Mouse (Mus musculus) embryonic facial prominence, embryonic 14.5 days (tissue): ENCODE data around the gene Hspb7. TPM values are rescaled to one million over a fixed set of nuclear protein-coding genes. Genes with fewer than 3 reads are reported as not detected.
A peak's percentile ranks its signal among the peaks of the same experiment; 100 is the strongest.

Experiments
- ATAC-seq: fragments of 200-750 bp; cut with Nextera tagmentation; 2 replicates; pipeline ENCODE4 v1.8.0; 2017; ENCODE audit warnings: low read depth, moderate number of reproducible peaks, moderate TSS enrichment
- DNase-seq: peaks from one replicate; pipeline ENCODE4 v3.0.0-alpha.2; 2015; ENCODE audit warnings: low spot score
- H3K27ac ChIP-seq: fragments of 300-500 bp; sonication (generic); replicated peaks from 2 replicates; pipeline ENCODE4 v1.5.1; 2014; ENCODE audit warnings: low read depth, mild to moderate bottlenecking, low read length, moderate library complexity
- H3K27me3 ChIP-seq: fragments of 300-500 bp; sonication (generic); replicated peaks from 2 replicates; pipeline ENCODE4 v1.6.1; 2014; ENCODE audit warnings: low read length; ENCODE audit not compliant: control insufficient read depth, insufficient read depth
- H3K36me3 ChIP-seq: fragments of 300-500 bp; sonication (generic); 2 replicates; pipeline ENCODE4 v1.6.1; 2014; ENCODE audit warnings: low read length, mixed read lengths; ENCODE audit not compliant: control insufficient read depth, insufficient read depth
- H3K4me1 ChIP-seq: fragments of 300-500 bp; sonication (generic); 2 replicates; pipeline ENCODE4 v1.6.1; 2014; ENCODE audit warnings: antibody characterized with exemption, low read length; ENCODE audit not compliant: control insufficient read depth, insufficient read depth
- H3K4me2 ChIP-seq: fragments of 300-500 bp; sonication (generic); 2 replicates; pipeline ENCODE4 v1.6.1; 2014; ENCODE audit warnings: low read depth, mild to moderate bottlenecking, low read length, moderate library complexity, mixed read lengths
- H3K4me3 ChIP-seq: fragments of 300-500 bp; sonication (generic); 2 replicates; pipeline ENCODE4 v1.5.1; 2014; ENCODE audit warnings: low read depth, mild to moderate bottlenecking, low read length
- H3K9ac ChIP-seq: fragments of 300-500 bp; sonication (generic); 2 replicates; pipeline ENCODE4 v1.6.1; 2014; ENCODE audit warnings: low read depth, mild to moderate bottlenecking, low read length, moderate library complexity, mixed read lengths
- H3K9me3 ChIP-seq: fragments of 300-500 bp; sonication (generic); 2 replicates; pipeline ENCODE4 v1.6.1; 2016; ENCODE audit warnings: low read length; ENCODE audit not compliant: control insufficient read depth
- WGBS: fragments of 180-500 bp; shearing (Covaris S2); extraction: QIAGEN DNeasy Blood & Tissue Kit; methylation state at CpG from one replicate; pipeline ENCODE4 v1.1.7; 2014; 5-methylcytosine and 5-hydroxymethylcytosine counted together
- polyA plus RNA-seq: library from polyadenylated mRNA; unstranded; fragments of >200 nt; fragmentation: Nextera tagmentation; extraction: Ambion mirVana; gene quantifications from 2 replicates; pipeline ENCODE4 v1.2.1, GENCODE M21; 2014

Gene Hspb7
- polyA plus RNA-seq, 1 experiment from 2014 or later = 8.8 TPM

DNA sequence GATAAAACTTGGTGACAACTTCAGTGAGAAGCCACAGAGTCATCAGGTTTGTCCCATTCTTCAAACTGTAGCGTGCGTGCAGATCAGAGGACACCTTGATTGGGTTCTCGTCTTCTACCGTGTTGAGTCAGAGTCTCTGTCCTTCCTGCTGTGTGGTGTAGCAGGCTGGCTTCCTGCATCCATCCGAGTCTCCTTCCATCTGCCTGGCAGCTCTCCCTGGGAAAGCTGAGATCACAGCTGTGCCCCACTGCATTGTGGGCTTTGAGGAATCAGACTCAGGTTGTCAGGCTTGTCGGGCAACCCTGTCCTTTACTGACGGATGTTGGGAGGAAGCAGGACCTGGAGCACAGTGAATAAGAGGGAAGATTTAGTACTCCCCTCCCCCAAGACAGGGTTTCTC is 25.6 kb downstream of the Hspb7 start:
- Histone ChIP-seq H3K36me3 (peaks cover 30% of the 10 kb centered on the region), H3K9me3 (no peaks in the 10 kb centered on the region), H3K27ac (no peak overlapping the region), H3K9ac (no peak overlapping the region), H3K27me3 (no peaks in the 10 kb centered on the region), H3K4me3 (no peak overlapping the region), H3K4me2 (no peak overlapping the region), H3K4me1 (peaks cover 15% of the 10 kb centered on the region)
- ATAC-seq = no peak
- DNase-seq = no peak
- WGBS = 73% methylated on average over 7 of the region's 7 CpGs

DNA sequence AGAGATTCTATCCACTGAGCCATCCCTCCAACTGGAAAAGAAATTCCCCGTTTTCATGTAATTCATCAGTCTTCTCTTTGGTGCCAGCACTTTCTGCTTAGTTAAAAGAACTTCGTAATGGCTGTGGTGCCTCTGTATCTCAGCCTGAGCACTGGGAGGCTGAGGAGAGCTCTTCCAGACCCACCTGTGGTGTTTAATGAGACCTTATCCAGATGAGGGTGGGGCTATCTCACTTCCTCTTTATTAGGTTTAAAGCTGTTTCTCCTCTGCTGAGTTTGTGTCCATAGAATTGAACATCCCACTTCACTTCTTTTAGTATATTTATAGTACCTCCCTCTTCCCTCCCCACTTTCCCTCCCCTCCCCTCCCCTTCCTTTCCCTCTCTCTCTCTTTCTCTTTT is 30.7 kb downstream of the Hspb7 start:
- Histone ChIP-seq H3K27ac (no peak overlapping the region), H3K9ac (no peak overlapping the region), H3K27me3 (no peaks in the 10 kb centered on the region), H3K9me3 (no peaks in the 10 kb centered on the region), H3K36me3 (peaks cover 49% of the 10 kb centered on the region), H3K4me2 (no peak overlapping the region), H3K4me1 (no peaks in the 10 kb centered on the region), H3K4me3 (no peak overlapping the region)
- ATAC-seq (no peak), DNase-seq (no peak)
- 90% methylated on average over 2 of the region's 2 CpGs for WGBS

DNA sequence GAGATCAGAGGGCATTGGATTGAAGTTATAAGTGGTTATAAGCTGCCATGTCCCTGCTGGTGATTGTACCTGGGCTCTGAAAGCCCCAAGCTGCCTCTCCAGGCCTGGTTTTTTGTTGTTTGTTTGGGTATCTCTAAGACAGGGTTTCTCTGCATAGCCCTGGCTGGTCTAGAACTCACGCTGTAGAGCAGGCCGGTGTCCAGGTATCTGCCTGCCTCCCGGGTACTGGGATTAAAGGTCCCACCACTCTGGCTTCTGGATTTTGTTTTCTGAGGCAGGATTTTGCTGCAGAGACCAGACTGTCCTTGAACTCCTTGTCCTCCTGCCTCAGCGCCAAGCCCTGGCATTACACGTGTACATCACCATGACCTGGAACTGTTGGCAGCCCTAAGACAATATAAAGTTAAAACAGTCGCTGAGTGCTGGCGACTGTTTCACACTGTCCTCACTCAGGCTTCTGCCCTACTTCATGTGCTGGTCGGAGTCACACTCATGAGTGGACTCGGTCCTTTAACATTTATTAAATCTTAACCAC is 31.4 kb downstream of the Hspb7 start:
- DNase-seq = no peak
- Histone ChIP-seq H3K27ac (no peak overlapping the region), H3K9ac (no peak overlapping the region), H3K4me1 (no peaks in the 10 kb centered on the region), H3K4me2 (no peak overlapping the region), H3K4me3 (no peak overlapping the region), H3K27me3 (no peaks in the 10 kb centered on the region), H3K36me3 (peaks cover 44% of the 10 kb centered on the region), H3K9me3 (no peaks in the 10 kb centered on the region)
- ATAC-seq = no peak
- whole genome bisulfite sequencing = 90% methylated on average over 9 of the region's 9 CpGs

- WGBS = 70% methylated on average over 14 of the region's 14 CpGs
- DNase-seq (no peak), ATAC-seq (no peak)
- Histone ChIP-seq H3K4me2 (no peak overlapping the region), H3K27ac (no peak overlapping the region), H3K27me3 (no peaks in the 10 kb centered on the region), H3K36me3 (peaks cover 19% of the 10 kb centered on the region; the same call in 1 of the 2 replicates), H3K9me3 (no peaks in the 10 kb centered on the region), H3K4me3 (no peak overlapping the region), H3K4me1 (peaks cover 6% of the 10 kb centered on the region), H3K9ac (no peak overlapping the region)
Observed at GRCm38 (mm10) chr4:141454581-141455350, 34.2 kb downstream of the Hspb7 start.

DNA sequence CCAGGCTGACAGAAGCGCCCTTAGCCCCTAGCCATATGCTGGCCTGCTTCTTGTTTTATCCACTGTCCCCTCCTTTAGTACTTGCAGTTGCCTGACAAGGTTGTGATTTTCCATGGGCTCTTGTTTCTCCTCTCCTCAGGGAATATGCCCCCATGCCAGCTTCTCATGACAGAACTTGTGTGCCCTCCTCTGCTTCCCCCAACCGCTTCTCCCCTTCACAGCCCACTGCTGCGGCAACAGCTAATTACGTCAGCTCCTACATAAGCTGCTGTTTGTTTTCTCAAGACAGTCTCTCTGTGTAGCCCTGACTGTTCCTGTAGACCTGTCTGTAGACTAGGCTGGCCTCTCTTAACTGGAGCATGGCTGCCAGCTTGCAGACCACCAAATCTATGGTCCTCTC is 34.9 kb downstream of the Hspb7 start:
- Histone ChIP-seq H3K9me3 (no peaks in the 10 kb centered on the region), H3K4me1 (peaks cover 6% of the 10 kb centered on the region), H3K9ac (no peak overlapping the region), H3K27me3 (no peaks in the 10 kb centered on the region), H3K27ac (no peak overlapping the region; the same call in 1 of the 2 replicates), H3K4me3 (no peak overlapping the region), H3K36me3 (peaks cover 19% of the 10 kb centered on the region; the same call in 1 of the 2 replicates), H3K4me2 (no peak overlapping the region)
- ATAC-seq (0 out of 2 replicates have a peak, but pooled peaks have one; percentile 31), DNase-seq (no peak)
- WGBS = 63% methylated on average over 4 of the region's 4 CpGs

GRCm38 (mm10) chr4:141456193-141456938 is 35.8 kb downstream of the Hspb7 start:
- 94% methylated on average over 14 of the region's 14 CpGs for WGBS
- peaks cover 21% of the 10 kb centered on the region; the same call in 1 of the 2 replicates for H3K36me3 ChIP-seq
- no peak overlapping the region for H3K27ac ChIP-seq
- H3K4me2 ChIP-seq = no peak overlapping the region
- ATAC-seq (no peak), DNase-seq (no peak)
- H3K9ac ChIP-seq = no peak overlapping the region
- H3K27me3 ChIP-seq = no peaks in the 10 kb centered on the region
- H3K4me3 ChIP-seq = no peak overlapping the region
- H3K9me3 ChIP-seq = no peaks in the 10 kb centered on the region
- peaks cover 6% of the 10 kb centered on the region for H3K4me1 ChIP-seq

DNA sequence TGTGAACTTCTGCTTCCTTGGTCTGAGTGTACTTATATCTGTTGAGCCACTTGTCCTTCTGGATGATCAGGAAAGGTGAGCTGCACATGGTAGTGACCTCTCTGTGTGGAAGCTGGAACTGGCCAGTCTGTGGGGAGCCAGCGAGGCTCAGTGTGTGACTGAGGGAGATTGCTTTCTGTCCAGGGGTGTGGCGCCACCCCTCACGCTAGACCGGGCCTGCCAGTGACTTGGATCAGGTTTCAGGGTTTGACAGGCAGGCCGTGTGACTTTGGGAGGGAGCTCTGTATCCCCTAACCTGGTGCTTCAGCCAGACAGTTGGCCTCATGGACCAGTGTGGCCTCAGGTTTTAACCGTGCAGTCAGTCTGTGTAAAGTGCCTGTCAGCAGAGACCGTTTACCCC is 37.7 kb downstream of the Hspb7 start:
- 16% methylated on average over 7 of the region's 7 CpGs for WGBS
- Histone ChIP-seq H3K36me3 (peaks cover 25% of the 10 kb centered on the region), H3K4me1 (peaks cover 6% of the 10 kb centered on the region)

GRCm38 (mm10) chr4:141458888-141459287 is 38.3 kb downstream of the Hspb7 start:
- 59% methylated on average over 3 of the region's 3 CpGs for WGBS
- H3K4me2 ChIP-seq = no peak overlapping the region
- H3K4me1 ChIP-seq = peaks cover 6% of the 10 kb centered on the region
- H3K4me3 ChIP-seq = no peak overlapping the region
- H3K9ac ChIP-seq = no peak overlapping the region
- H3K27me3 ChIP-seq = no peaks in the 10 kb centered on the region
- peak overlapping the region; percentile 63; the same call in 1 of the 2 replicates for H3K27ac ChIP-seq
- ATAC-seq (peak; percentile 4; the same call in 1 of the 2 replicates), DNase-seq (no peak)
- peaks cover 31% of the 10 kb centered on the region for H3K36me3 ChIP-seq
- H3K9me3 ChIP-seq = no peaks in the 10 kb centered on the region

More for the DNA sequence above, 37.7 kb downstream of the Hspb7 start:
- no peak overlapping the region for H3K4me3 ChIP-seq
- H3K4me2 ChIP-seq = no peak overlapping the region; the same call in 1 of the 2 replicates
- no peaks in the 10 kb centered on the region for H3K9me3 ChIP-seq
- ATAC-seq = peak; percentile 48
- DNase-seq = peak; percentile 69
- peak overlapping the region; percentile 11; the same call in 1 of the 2 replicates for H3K9ac ChIP-seq
- peak overlapping the region; percentile 63 for H3K27ac ChIP-seq
- no peaks in the 10 kb centered on the region for H3K27me3 ChIP-seq
